Mouse (Mus musculus) limb, embryonic 10.5 days (tissue): ENCODE measurements around the gene Tet3. TPM values are rescaled to one million over a fixed set of nuclear protein-coding genes. Genes with fewer than 3 reads are reported as not detected.

ENCODE experiments used
- DNase-seq: peaks from one replicate; pipeline ENCODE4 v3.0.0-alpha.2; 2017; ENCODE audit warnings: low spot score
- H3K27ac ChIP-seq: fragments of 300-500 bp; sonication (generic); 2 replicates; pipeline ENCODE4 v1.5.1; 2016; ENCODE audit warnings: mild to moderate bottlenecking
- H3K27me3 ChIP-seq: fragments of 300-500 bp; sonication (generic); 2 replicates; pipeline ENCODE4 v1.6.1; 2016; ENCODE audit warnings: low read depth, mild to moderate bottlenecking; ENCODE audit not compliant: poor library complexity, severe bottlenecking
- H3K36me3 ChIP-seq: fragments of 300-500 bp; sonication (generic); 2 replicates; pipeline ENCODE4 v1.6.1; 2016; ENCODE audit warnings: mild to moderate bottlenecking, moderate library complexity
- H3K4me1 ChIP-seq: fragments of 300-500 bp; sonication (generic); 2 replicates; pipeline ENCODE4 v1.6.1; 2016
- H3K4me3 ChIP-seq: fragments of 300-500 bp; sonication (generic); 2 replicates; pipeline ENCODE4 v1.5.1; 2016; ENCODE audit warnings: mild to moderate bottlenecking, moderate library complexity
- H3K9me3 ChIP-seq: fragments of 300-500 bp; sonication (generic); replicated peaks from 2 replicates; pipeline ENCODE4 v1.6.1; 2016; ENCODE audit warnings: mild to moderate bottlenecking
- WGBS: fragments of 180-500 bp; shearing (Covaris S2); methylation state at CpG from one replicate; pipeline ENCODE4 v1.1.7; 2016; 5-methylcytosine and 5-hydroxymethylcytosine counted together
- polyA plus RNA-seq: library from polyadenylated mRNA; unstranded; fragments of >200 nt; fragmentation: Nextera tagmentation; extraction: Ambion mirVana; gene quantifications from 2 replicates; pipeline ENCODE4 v1.2.1, GENCODE M21; 2016

Gene Tet3
- polyA plus RNA-seq, 1 experiment from 2014 or later = 42.7 TPM

GRCm38 (mm10) chr6:83396711-83397110 lies 62.2 kb downstream of the Tet3 start:
- no peaks in the 10 kb centered on the region for H3K9me3 ChIP-seq
- H3K4me1 ChIP-seq = no peaks in the 10 kb centered on the region
- H3K27ac ChIP-seq = no peak overlapping the region
- no peaks in the 10 kb centered on the region for H3K27me3 ChIP-seq
- peaks cover 100% of the 10 kb centered on the region for H3K36me3 ChIP-seq
- WGBS = 95% methylated on average over 2 of the region's 2 CpGs
- DNase-seq = no peak
- H3K4me3 ChIP-seq = no peak overlapping the region

- DNase-seq = no peak
- peaks cover 100% of the 10 kb centered on the region for H3K36me3 ChIP-seq
- WGBS = 94% methylated on average over 15 of the region's 15 CpGs
- H3K27me3 ChIP-seq = no peaks in the 10 kb centered on the region
- no peak overlapping the region for H3K27ac ChIP-seq
- no peak overlapping the region for H3K4me3 ChIP-seq
- no peaks in the 10 kb centered on the region for H3K4me1 ChIP-seq
- no peaks in the 10 kb centered on the region for H3K9me3 ChIP-seq
These were observed 63.2 kb downstream of the Tet3 start for GRCm38 (mm10) chr6:83395544-83396229.

- H3K27ac ChIP-seq = no peak overlapping the region
- no peak for DNase-seq
- H3K36me3 ChIP-seq = peaks cover 99% of the 10 kb centered on the region
- no peaks in the 10 kb centered on the region for H3K27me3 ChIP-seq
- H3K9me3 ChIP-seq = no peaks in the 10 kb centered on the region
- no peak overlapping the region for H3K4me3 ChIP-seq
- WGBS = 95% methylated on average over 4 of the region's 4 CpGs
- H3K4me1 ChIP-seq = no peaks in the 10 kb centered on the region
These were observed 64.8 kb downstream of the Tet3 start for GRCm38 (mm10) chr6:83394122-83394521.

DNA sequence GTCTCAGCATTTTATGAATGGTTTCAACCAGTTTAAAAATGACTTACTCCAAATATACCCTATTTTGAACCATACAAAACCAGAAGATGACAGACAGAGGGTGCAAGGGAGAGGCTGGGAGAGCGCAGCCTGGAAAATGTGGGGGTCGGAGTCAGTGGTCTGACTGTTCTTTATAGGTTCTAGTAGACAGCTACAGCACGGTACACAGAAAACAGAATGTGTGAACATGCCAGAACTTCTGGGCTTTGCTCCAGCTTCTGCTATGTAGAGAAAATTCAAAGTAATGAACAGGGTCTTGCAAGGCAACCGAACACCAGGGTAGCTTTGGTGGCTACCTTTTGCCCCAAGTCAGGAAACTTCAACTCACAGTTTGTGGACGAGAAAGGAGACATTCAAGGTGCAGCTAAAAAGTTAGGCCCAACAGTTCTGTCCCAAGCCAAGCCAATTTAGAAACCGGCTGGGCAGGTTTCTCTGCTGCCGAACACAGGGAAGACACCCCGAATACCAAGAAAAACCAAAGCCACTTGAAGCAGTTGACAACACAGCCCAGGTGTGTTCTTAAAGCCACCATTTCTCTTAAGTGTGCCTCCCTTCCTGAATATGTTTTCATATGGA lies 66.6 kb downstream of the Tet3 start:
- Histone ChIP-seq H3K4me1 (no peaks in the 10 kb centered on the region), H3K27ac (no peak overlapping the region), H3K9me3 (no peaks in the 10 kb centered on the region), H3K4me3 (no peak overlapping the region), H3K27me3 (no peaks in the 10 kb centered on the region), H3K36me3 (peaks cover 95% of the 10 kb centered on the region)
- no peak for DNase-seq
- 90% methylated on average over 8 of the region's 8 CpGs for WGBS

- H3K27me3 ChIP-seq = no peaks in the 10 kb centered on the region
- H3K4me1 ChIP-seq = no peaks in the 10 kb centered on the region
- H3K4me3 ChIP-seq = no peak overlapping the region
- 95% methylated on average over 9 of the region's 9 CpGs for WGBS
- no peak overlapping the region for H3K27ac ChIP-seq
- no peak for DNase-seq
- peaks cover 93% of the 10 kb centered on the region for H3K36me3 ChIP-seq
- no peaks in the 10 kb centered on the region for H3K9me3 ChIP-seq
These were observed 73.3 kb downstream of the Tet3 start for GRCm38 (mm10) chr6:83385569-83386090.

DNA sequence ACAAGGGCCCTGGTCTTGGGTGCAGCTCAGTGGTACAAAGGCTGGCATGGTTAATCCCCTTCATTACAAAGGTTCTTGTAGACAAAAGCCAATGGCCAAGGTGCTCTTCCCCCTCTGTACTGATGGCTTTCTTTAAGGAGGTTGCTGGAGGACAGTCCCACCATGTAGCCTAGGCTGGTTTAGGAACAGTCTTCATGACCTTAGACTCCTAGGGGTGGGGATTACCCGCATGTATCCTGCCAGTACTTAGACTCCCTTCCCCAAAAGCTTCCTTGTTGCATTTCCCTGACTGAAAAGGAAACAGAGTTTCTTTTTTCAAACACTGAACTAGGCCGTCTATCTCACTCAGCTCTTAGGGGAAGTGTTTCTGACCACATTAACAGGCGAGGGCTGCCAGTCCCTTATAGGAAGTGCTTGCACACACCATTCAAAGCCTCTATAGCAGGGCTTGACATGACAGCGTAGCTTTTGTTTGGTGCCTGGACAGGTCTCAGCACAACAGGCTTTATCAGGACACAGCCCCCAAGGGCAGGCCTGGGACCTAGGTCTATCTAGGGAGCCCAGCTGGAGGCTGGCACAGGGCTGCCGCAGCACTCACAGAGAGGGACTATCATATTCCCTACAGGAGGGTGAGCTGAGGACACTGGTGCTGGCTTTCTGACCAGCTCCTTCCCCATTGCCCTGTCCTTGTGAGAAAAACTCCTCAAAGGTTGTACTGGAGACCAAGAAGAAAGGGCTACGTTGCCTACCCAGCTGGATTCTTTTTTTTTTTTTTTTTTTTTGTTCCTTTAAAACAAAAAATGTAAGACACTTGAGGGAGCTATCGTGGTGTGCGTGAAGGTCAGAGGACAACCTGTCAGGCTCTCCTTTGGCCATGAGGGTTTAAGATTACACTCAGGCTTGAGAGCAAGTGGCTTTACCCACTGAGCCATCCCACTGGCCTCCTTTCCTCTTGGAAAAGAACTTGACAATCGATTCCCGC lies 77.1 kb downstream of the Tet3 start:
- Histone ChIP-seq H3K27me3 (no peaks in the 10 kb centered on the region), H3K9me3 (no peaks in the 10 kb centered on the region), H3K4me3 (no peak overlapping the region), H3K4me1 (no peaks in the 10 kb centered on the region), H3K27ac (no peak overlapping the region), H3K36me3 (peaks cover 98% of the 10 kb centered on the region)
- DNase-seq = no peak
- 93% methylated on average over 10 of the region's 10 CpGs for WGBS

- H3K9me3 ChIP-seq = no peaks in the 10 kb centered on the region
- H3K4me1 ChIP-seq = no peaks in the 10 kb centered on the region
- H3K4me3 ChIP-seq = no peak overlapping the region
- DNase-seq = no peak
- H3K27ac ChIP-seq = no peak overlapping the region
- H3K27me3 ChIP-seq = no peaks in the 10 kb centered on the region
- 89% methylated on average over 9 of the region's 9 CpGs for WGBS
- peaks cover 100% of the 10 kb centered on the region for H3K36me3 ChIP-seq
These were observed 85.1 kb downstream of the Tet3 start for GRCm38 (mm10) chr6:83373704-83374300.

DNA sequence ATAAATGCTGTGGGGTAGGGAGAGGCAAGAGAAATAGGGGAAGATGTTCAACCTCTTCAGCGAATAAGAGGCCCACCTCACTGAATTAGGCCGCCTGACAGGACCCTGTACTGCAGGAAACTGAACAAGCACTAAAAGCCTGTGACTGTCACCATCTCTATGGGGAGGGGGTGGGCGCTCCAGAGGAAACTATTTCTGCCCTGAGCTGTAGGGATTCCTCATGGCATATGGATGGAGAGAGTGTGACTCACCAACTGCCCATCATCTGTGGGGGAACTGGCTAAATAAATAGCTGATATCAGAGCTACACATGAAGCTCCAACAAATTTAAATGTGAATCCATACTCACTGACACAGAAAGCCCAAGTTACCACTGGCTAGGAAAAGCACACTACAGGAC lies 87.5 kb downstream of the Tet3 start:
- no peak overlapping the region for H3K4me3 ChIP-seq
- DNase-seq = no peak

GRCm38 (mm10) chr6:83370316-83370965 lies 88.4 kb downstream of the Tet3 start:
- H3K27ac ChIP-seq = no peak overlapping the region
- H3K9me3 ChIP-seq = no peaks in the 10 kb centered on the region
- peaks cover 98% of the 10 kb centered on the region for H3K36me3 ChIP-seq
- H3K27me3 ChIP-seq = no peaks in the 10 kb centered on the region
- WGBS = 94% methylated on average over 21 of the region's 21 CpGs
- H3K4me3 ChIP-seq = no peak overlapping the region
- H3K4me1 ChIP-seq = no peaks in the 10 kb centered on the region
- no peak for DNase-seq

More for the DNA sequence above, 87.5 kb downstream of the Tet3 start:
- H3K27ac ChIP-seq = no peak overlapping the region
- no peaks in the 10 kb centered on the region for H3K27me3 ChIP-seq
- 95% methylated on average over 3 of the region's 3 CpGs for WGBS
- peaks cover 100% of the 10 kb centered on the region for H3K36me3 ChIP-seq
- no peaks in the 10 kb centered on the region for H3K4me1 ChIP-seq
- H3K9me3 ChIP-seq = no peaks in the 10 kb centered on the region

DNA sequence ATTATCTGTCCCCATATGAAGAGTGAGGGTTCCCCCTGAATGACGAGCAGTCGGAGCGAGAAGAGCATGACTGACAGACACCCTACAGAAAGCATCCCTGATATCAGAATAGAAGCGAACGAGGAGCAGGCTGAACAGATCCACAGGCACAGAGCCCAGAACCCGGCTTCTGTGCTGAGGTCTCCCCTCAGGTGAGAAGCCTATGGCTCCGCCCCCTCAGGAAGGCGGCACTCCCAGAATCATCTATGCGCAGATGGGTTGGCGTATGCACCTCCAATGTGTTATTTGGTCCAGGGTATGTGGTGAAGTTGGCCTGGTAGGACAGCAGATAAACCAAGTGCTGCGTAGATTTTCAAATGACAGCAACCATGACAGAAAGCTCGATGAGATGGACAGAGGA lies 95.8 kb downstream of the Tet3 start:
- DNase-seq = no peak
- 90% methylated on average over 12 of the region's 12 CpGs for WGBS
- no peaks in the 10 kb centered on the region for H3K4me1 ChIP-seq
- H3K27ac ChIP-seq = no peak overlapping the region
- no peaks in the 10 kb centered on the region for H3K9me3 ChIP-seq
- peaks cover 87% of the 10 kb centered on the region for H3K36me3 ChIP-seq
- no peaks in the 10 kb centered on the region for H3K27me3 ChIP-seq
- H3K4me3 ChIP-seq = no peak overlapping the region

DNA sequence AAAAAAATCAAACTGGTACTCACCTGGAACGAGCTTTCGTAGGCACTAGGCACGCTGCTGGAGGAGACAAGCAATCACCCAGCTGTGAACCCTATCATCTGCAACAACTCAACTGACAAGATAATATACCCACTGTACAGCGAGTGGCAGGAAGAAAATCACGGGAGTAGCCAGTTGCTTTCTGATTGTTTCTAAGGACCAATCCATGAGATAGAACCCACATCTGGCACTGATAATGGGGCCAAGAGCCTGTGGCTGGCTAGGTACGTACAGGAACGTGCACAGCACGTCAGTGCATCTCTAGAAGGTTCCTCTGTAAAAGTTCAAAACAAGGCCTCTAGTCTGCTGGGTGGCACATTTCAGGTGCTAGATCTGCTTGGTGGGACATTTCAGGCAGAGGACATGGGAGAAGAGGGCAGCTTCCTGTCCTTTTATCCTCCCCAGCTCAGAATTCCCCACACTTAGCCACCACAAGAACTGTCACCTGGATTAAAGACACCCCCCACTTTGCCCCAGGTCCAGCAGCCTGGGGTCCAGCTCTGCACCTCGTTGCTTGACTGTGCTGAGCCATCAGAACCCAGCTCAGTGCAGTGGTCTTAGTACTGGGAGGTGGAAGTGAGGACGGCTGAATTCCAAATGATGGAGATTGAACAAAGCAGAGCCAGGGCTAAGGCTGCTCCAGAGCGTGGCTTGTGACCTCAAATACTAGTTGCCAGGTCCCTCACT lies 97.2 kb downstream of the Tet3 start:
- Histone ChIP-seq H3K27ac (no peak overlapping the region), H3K4me1 (no peaks in the 10 kb centered on the region), H3K4me3 (no peak overlapping the region), H3K27me3 (no peaks in the 10 kb centered on the region), H3K36me3 (peaks cover 86% of the 10 kb centered on the region), H3K9me3 (no peaks in the 10 kb centered on the region)
- 83% methylated on average over 11 of the region's 11 CpGs for WGBS
- no peak for DNase-seq

DNA sequence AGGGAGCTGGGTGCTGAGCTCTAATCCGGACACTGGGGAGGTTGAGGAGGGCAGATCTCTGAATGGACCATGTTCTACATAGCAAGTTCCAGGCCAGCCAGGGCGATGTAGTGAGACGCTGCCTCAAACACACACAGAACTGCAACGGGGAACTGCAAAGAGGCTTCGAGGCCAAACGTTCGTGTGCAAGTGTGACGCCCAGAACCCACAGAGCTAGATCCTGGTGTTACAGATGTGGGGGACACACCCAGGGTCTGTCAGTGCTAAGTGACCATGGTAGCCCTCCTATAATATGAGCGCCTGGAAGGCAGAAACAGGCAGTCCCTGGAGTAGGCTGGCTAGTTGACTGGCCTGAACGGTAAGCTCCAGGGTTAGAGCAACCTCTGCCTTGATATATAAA lies 101.4 kb downstream of the Tet3 start:
- Histone ChIP-seq H3K27ac (no peak overlapping the region), H3K4me3 (no peak overlapping the region), H3K4me1 (no peaks in the 10 kb centered on the region), H3K9me3 (no peaks in the 10 kb centered on the region), H3K36me3 (peaks cover 93% of the 10 kb centered on the region), H3K27me3 (no peaks in the 10 kb centered on the region)
- 95% methylated on average over 10 of the region's 10 CpGs for WGBS
- DNase-seq = no peak
